Mouse (Mus musculus) forelimb bud, embryonic 11.5 days (tissue): ENCODE measurements at regions not wholly inside any gene's neighbourhood (a gene's known extent, or its start where the extent isn't known, plus 50 kb on each side); places are given as distances from the start of the nearest gene placed in this dataset.
A peak's percentile ranks its signal among the peaks of the same experiment; 100 is the strongest.

Experiments
- DNase-seq: peaks from one replicate; pipeline ENCODE4 v3.0.0-alpha.2; 2012; ENCODE audit warnings: low read depth, low spot score

DNA sequence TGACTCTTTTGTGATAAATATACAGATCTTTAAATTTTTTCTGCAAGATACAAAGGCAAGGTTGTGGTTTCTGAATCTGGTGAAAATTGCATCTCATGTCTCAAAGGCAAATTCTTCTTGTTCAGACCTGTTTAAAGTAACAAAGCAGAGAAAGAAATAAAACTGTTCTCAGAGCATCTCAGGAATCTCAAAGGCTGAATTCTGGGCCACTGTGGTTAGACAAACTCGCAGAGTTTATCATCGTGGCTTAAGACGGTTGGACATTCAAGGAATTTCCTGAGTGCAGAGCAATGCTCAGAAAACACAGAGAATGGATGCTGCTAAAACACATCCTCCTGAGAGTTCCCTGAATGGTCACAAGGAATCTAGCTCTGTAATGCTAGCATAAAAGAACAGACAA lies 429.5 kb upstream of the Pbx1 start:
- DNase-seq: no peak

GRCm38 (mm10) chr1:168823184-168823583 lies 391.1 kb upstream of the Pbx1 start:
- no peak for DNase-seq

DNA sequence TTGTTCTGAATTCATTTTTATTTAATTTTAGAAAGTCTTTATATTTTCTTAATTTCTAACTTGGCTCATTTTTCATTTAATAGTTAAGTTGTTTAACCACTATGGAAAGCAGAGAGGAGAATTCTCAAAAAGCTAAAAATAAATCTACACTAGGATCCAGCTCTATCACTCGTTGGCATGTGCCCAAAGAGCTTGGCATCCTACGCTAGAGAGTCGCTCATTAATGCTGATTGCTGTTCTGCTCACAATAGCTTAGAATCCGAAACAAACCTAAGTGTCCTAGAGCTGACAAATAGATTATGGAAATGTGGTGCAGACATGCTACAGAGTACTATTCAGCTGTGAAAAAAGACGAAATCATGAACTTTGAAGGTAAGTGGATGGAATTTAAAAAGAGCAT lies 386.3 kb upstream of the Pbx1 start:
- no peak for DNase-seq

DNA sequence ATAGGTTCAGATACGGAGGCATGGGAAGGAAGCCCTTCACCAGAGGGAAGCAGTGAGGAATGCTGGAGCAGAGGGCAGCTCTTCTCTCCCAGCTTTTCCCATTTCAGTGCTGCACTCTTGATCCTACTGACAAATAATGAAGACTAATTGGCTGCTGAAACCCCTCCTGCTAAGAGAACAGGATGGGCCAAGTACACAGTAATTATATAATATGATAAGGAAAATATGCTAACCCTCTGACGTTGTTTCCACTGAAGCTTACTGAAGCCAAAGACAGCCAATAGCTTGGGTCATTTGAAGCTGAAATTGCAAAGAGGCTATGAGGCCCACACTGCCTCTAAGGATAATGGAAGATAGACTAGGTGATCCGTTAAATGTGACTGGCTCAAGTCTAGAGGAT lies 375.0 kb upstream of the Pbx1 start:
- DNase-seq: no peak

GRCm38 (mm10) chr1:168805442-168805841 lies 373.4 kb upstream of the Pbx1 start:
- no peak for DNase-seq

GRCm38 (mm10) chr1:168801046-168801445 lies 369.0 kb upstream of the Pbx1 start:
- no peak for DNase-seq

- peak; percentile 30 for DNase-seq
Observed at GRCm38 (mm10) chr1:168786731-168787130, 354.7 kb upstream of the Pbx1 start.

GRCm38 (mm10) chr1:168783851-168784250 lies 351.8 kb upstream of the Pbx1 start:
- DNase-seq: no peak

- no peak for DNase-seq
Observed at GRCm38 (mm10) chr1:168764368-168764895, 332.4 kb upstream of the Pbx1 start.

DNA sequence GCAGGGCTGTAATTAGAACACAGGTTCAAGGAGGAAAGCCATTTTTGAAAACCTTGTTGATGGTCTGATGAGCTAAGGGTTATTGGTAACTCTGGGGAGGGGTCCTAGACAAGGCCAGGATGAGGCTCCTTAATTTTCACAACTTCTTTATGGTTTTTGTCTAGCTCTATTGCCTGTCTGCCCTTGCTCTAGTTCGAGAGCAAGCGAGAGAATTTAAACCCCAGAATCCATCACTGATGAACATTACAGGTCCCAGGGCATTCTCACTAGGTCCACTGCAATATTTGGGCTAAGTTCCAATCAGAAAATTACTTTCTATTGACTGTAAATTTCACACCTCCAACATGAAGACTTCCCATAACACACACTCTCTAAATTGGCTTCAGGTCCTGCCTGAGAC lies 329.0 kb upstream of the Pbx1 start:
- DNase-seq: no peak

GRCm38 (mm10) chr1:168760239-168760638 lies 328.2 kb upstream of the Pbx1 start:
- DNase-seq: no peak

- no peak for DNase-seq
Observed at GRCm38 (mm10) chr1:168758835-168759234, 326.8 kb upstream of the Pbx1 start.

DNA sequence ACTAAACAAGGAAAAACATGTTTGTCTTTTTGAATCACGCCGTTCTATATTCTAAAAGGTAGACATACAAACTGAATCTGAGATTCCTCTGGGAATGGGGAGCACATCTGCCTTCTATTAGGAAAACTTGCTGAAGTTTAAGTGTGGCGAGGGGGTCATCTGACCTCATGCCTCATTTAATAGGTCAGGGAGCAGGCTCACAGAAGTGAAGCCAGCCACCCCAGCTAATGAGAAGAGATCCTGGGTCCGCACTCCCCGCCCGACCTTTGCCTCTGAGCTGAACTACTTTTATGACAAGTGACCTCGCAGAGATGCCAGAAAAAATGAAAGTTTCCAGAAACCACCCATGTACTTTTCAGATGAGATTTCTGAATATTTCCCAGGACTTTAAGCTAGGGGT lies 322.1 kb upstream of the Pbx1 start:
- peak; percentile 62 for DNase-seq

DNA sequence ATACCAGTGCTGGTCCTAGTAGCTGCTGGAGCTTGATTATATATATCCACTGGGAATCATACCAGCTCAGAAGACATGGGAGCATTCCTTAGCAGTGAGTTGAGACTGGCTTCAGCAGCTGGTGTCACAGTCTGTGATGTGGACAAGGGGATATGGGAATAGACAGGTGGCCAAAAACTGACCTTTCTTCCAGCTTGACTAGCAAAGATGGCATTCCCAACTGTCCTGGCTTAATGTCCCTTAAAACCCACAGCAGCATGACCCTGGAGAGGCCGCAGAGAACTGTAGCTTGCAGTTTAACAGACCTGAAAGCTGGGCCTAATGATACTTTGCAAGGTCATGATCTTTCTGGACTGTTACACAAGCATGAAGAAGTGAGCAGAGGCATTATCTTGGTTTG lies 311.4 kb upstream of the Pbx1 start:
- no peak for DNase-seq

DNA sequence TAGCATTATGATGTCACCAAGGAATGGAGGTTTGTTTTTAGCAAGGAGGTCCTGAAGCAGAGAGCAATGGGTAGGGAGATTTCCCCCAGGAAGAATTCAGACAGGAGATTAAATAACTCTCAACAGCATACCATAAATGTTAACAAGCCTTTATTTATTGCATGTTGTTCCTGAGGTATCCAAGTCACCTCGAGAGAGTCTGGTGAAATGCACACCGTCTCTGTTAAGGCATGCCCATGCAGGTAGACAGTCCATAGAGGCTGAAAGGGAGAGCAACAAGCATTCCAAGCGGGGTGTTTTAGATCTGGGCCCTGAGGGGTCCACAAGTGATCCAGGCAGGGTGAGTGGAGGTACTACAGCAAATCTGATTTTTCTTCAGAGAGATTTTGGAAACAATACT lies 305.9 kb upstream of the Pbx1 start:
- peak; percentile 18 for DNase-seq

DNA sequence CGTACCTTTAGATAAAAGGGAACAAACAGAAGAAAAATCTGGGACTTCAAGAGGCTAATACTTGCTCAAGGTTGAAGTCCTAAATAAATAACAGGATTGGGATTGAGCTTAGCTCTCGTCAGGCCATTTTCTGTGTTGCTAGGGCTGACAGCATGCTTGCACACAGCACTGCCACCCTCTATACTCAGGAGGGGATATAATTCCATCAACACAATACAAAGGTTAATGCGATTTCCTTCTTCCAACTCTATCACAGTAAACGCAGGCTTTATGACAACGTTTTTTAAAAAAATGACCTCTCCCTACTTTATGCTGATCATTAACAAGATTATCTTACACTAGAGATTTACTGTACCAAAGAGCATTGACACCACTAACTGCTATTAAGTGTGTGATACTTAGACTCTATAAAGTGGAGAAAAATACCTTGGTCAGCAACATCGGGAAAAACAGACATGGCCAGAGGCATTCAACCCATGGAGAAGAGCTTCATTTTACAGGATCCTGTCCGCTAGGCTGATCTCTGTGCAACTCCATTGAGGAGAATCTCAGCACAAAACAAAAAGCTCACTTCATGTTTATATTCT lies 305.3 kb upstream of the Pbx1 start:
- no peak for DNase-seq

- no peak for DNase-seq
Observed at GRCm38 (mm10) chr1:168733066-168733465, 301.0 kb upstream of the Pbx1 start.

DNA sequence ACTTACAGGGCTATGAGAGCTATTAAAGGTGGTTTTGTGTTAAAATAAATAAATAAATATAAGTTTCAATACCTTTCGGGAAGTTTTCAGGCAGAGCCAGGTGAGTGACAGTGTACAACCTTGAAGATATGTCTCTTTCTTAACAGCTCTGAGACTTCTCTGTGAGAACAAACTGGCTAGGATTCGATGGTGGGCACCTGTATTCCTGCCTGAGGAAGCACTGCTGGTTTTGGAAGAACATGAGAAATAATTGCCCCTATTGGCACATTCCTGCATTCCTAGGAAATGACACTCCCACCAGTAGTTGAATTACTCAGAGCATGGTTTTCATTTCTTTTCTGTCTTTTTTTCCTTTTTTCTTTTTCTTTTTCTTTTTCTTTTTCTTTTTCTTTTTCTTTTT lies 277.8 kb upstream of the Pbx1 start:
- DNase-seq: peak; percentile 6

GRCm38 (mm10) chr1:168709017-168709681 lies 277.1 kb upstream of the Pbx1 start:
- peak; percentile 57 for DNase-seq

DNA sequence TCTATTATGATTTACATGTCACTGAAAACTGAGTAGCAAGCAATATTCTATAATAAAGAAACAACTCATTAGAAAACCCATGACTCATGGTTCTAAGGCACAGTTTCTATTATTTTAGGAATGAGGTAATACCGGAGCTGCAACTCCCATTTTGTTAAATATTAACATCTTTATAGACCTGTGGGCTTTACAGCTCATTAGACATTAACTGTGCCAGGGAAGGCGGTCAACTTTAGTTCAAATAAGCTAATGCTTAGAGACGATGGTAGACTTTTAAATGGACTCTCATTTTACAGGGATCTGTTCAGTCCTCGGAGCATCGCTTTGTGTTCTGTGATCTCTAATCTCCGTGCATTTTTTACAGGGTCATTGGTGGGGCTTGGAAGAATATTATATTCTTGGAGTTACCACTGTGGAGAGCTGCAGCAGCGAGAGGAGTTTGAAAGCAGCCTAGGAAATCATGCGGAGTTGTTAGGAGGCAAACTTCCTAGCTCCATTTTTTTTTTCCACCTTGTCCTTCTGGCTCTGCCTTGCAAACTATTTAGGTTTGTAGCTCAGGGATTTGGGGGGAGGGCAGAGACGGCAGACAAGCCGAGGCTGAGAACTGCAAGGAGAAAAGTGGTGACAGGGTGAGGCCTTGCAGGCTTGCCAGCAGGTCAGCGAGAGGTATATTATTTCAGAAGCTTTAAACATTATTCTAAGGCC lies 276.2 kb upstream of the Pbx1 start:
- DNase-seq: peak; percentile 70

DNA sequence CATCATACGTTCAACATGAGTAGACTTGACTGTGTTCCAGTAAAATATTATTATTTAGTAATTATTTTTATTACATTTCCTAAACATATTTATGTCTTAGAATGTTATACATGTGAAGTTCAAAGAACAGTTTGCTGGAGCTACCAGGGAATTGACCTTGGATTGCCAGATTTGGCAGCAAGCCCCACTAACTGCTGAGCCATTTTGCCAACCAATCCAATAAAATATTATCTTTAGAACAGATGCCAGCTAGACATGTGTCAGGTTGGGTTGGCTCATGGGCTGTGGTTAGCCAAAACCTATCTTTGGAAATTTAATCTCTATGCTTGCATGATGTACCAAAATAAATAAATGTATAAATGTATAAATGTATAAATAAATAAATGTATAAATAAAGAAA lies 265.3 kb upstream of the Pbx1 start:
- no peak for DNase-seq

- DNase-seq: no peak
Observed at GRCm38 (mm10) chr1:168686821-168687220, 254.8 kb upstream of the Pbx1 start.

DNA sequence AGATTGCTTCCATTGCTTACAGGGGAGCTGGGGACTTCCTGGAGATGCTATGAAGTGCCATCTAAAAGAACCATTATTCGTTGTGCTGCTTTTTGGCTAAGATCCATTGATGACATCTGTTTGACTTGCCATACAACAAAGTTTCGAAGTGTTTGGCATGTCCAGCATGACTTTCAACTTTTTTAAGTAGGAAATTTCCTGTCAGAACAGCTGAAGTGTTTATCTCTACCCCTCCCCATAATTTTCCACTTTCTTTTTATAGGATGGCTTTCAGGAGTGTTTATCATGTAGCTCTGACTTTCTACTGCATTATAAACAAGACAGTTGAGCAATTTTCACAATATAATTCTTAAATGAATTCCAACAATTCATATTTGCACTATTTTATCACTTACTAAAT lies 253.1 kb upstream of the Pbx1 start:
- DNase-seq: no peak
